Mouse (Mus musculus) embryonic fibroblast, embryonic 13.5 days (primary cell): Measurements from ENCODE around the gene Otub2. TPM values are rescaled to one million over a fixed set of nuclear protein-coding genes. Genes with fewer than 3 reads are reported as not detected.
"Not testable (repeated sequence)": the region's sequence is repeated elsewhere in the genome, so short reads cannot be mapped to it uniquely, and the experiment has no call there.

ENCODE experiments used
- H3K27ac ChIP-seq: 2 replicates; pipeline ENCODE4 v1.5.1; 2012; ENCODE audit warnings: low read length, control low read depth, inconsistent platforms; ENCODE audit not compliant: insufficient read depth
- H3K4me1 ChIP-seq: 2 replicates; pipeline ENCODE4 v1.6.1; 2011; ENCODE audit warnings: low read length; ENCODE audit not compliant: control insufficient read depth, insufficient read depth
- H3K4me3 ChIP-seq: 2 replicates; pipeline ENCODE4 v1.5.1; 2011; ENCODE audit warnings: mild to moderate bottlenecking, control low read depth, low read length; ENCODE audit not compliant: insufficient read depth
- CTCF ChIP-seq: IDR thresholded peaks from 2 replicates; pipeline ENCODE4 v1.5.1; 2011; ENCODE audit warnings: mild to moderate bottlenecking, control low read depth, low read length, moderate library complexity, borderline replicate concordance; ENCODE audit not compliant: insufficient read depth
- POLR2A ChIP-seq: IDR thresholded peaks from 2 replicates; pipeline ENCODE4 v1.6.1; 2011; ENCODE audit warnings: low read depth, mild to moderate bottlenecking, control low read depth, low read length, moderate library complexity
- polyA plus RNA-seq: library from polyadenylated mRNA; stranded (reverse); fragments of >200 nt; gene quantifications from 2 replicates; pipeline ENCODE4 v1.2.4, GENCODE M21; 2011; ENCODE audit warnings: low read depth; ENCODE audit not compliant: missing spikeins, insufficient read length

Gene Otub2
- polyA plus RNA-seq, 1 experiment, result 13.3 TPM

- peak within 1 kb of the TSS; percentile 47 for H3K4me3 ChIP-seq
- no peak for TF ChIP-seq CTCF
- peak; percentile 86 for TF ChIP-seq POLR2A
- peak within 1 kb of the TSS; percentile 69 for H3K27ac ChIP-seq
- no peaks in the 10 kb centered on the region; the same call in none of the 2 replicates for H3K4me1 ChIP-seq
Observed at GRCm38 (mm10) chr12:103433986-103434731, 45.7 kb downstream of the Otub2 start, which contains the start of gene Ifi27. Gene Ifi27, plus strand, starts transcription at chr12:103434211.

GRCm38 (mm10) chr12:103434861-103435260 is 46.4 kb downstream of the Otub2 start:
- no peaks in the 10 kb centered on the region; the same call in none of the 2 replicates for H3K4me1 ChIP-seq
- TF ChIP-seq CTCF, result no peak
- peak overlapping the region; percentile 47 for H3K4me3 ChIP-seq
- no peak overlapping the region for H3K27ac ChIP-seq

- Histone ChIP-seq H3K4me3 (no peak overlapping the region), H3K27ac (no peak overlapping the region), H3K4me1 (no peaks in the 10 kb centered on the region; the same call in none of the 2 replicates)
- no peak for TF ChIP-seq CTCF
- no peak for TF ChIP-seq POLR2A
Observed at GRCm38 (mm10) chr12:103437601-103438000, 49.1 kb downstream of the Otub2 start.

- no peak for TF ChIP-seq CTCF
- no peak for TF ChIP-seq POLR2A
- no peak within 1 kb of the TSS for H3K4me3 ChIP-seq
- H3K27ac ChIP-seq, result no peak within 1 kb of the TSS
- no peaks in the 10 kb centered on the region for H3K4me1 ChIP-seq
Observed at GRCm38 (mm10) chr12:103443524-103443923, 55.0 kb downstream of the Otub2 start, which contains the start of gene Ifi27l2a. Gene Ifi27l2a, minus strand, starts transcription at chr12:103443680.

GRCm38 (mm10) chr12:103444261-103444660 is 55.8 kb downstream of the Otub2 start:
- not testable (repeated sequence) for H3K4me1 ChIP-seq, H3K4me3 ChIP-seq, H3K27ac ChIP-seq

- H3K27ac ChIP-seq, result no peak overlapping the region
- no peaks in the 10 kb centered on the region for H3K4me1 ChIP-seq
- H3K4me3 ChIP-seq, result no peak overlapping the region
- TF ChIP-seq POLR2A (no peak), CTCF (no peak)
Observed at GRCm38 (mm10) chr12:103445060-103445459, 56.6 kb downstream of the Otub2 start.

- no peak for TF ChIP-seq CTCF
- no peak for TF ChIP-seq POLR2A
- Histone ChIP-seq H3K4me3 (no peak overlapping the region), H3K27ac (no peak overlapping the region), H3K4me1 (no peaks in the 10 kb centered on the region)
Observed at GRCm38 (mm10) chr12:103453361-103453760, 64.9 kb downstream of the Otub2 start.

Other genes with a start within 250 kb of the Otub2 start
- not detected in 2 replicates for gene Prima1, start 146.5 kb upstream of the Otub2 start, polyA plus RNA-seq
- gene Fam181a, start 77.7 kb upstream of the Otub2 start, polyA plus RNA-seq, result not detected in 2 replicates
- gene Asb2, start 32.7 kb upstream of the Otub2 start, polyA plus RNA-seq, result not detected in 2 replicates
- gene 9330161L09Rik, start 19.1 kb downstream of the Otub2 start, polyA plus RNA-seq, result 0.53 and 0.83 TPM in 2 replicates
- 63.6 and 67.9 TPM in 2 replicates for gene Ddx24, start 37.1 kb downstream of the Otub2 start, polyA plus RNA-seq
- 186 and 203 TPM in 2 replicates for gene Ifi27, start 45.5 kb downstream of the Otub2 start, polyA plus RNA-seq
- gene Ifi27l2a, start 55.0 kb downstream of the Otub2 start, polyA plus RNA-seq, result 3.4 and 5.5 TPM in 2 replicates
- 0.97 and 2.7 TPM in 2 replicates for gene Ifi27l2b, start 68.5 kb downstream of the Otub2 start, polyA plus RNA-seq
- 0.92 and 4.2 TPM in 2 replicates for gene Ppp4r4, start 143.6 kb downstream of the Otub2 start, polyA plus RNA-seq
- gene Serpina10, start 242.8 kb downstream of the Otub2 start, polyA plus RNA-seq, result not detected in 2 replicates